Mouse (Mus musculus) brain, adult 2 months (tissue): ENCODE measurements around the gene Vax2.

ENCODE experiments used
- DNase-seq: peaks from one replicate; pipeline ENCODE4 v3.0.0; 2011; ENCODE audit warnings: low read depth, low spot score

Vax2 gene

GRCm38 (mm10) chr6:83711067-83711675 lies at the start of gene Vax2:
TSS of gene Vax2 (plus strand) at chr6:83711264.
- peak; percentile 9 for DNase-seq

- DNase-seq, result peak; percentile 8
These were observed 46.1 kb upstream of the Vax2 start for GRCm38 (mm10) chr6:83665009-83665408.

GRCm38 (mm10) chr6:83673395-83673794 lies 37.7 kb upstream of the Vax2 start:
- peak; percentile 84 for DNase-seq

- DNase-seq, result no peak
These were observed 33.3 kb upstream of the Vax2 start, which contains the start of gene Cd207 for GRCm38 (mm10) chr6:83677757-83678156. TSS of gene Cd207 (minus strand) at chr6:83677857.

- DNase-seq, result no peak
These were observed 21.7 kb upstream of the Vax2 start for GRCm38 (mm10) chr6:83689374-83689773.

GRCm38 (mm10) chr6:83690277-83690676 lies 20.8 kb upstream of the Vax2 start:
- peak; percentile 43 for DNase-seq

GRCm38 (mm10) chr6:83690936-83691335 lies 20.1 kb upstream of the Vax2 start:
- DNase-seq, result no peak

- no peak for DNase-seq
These were observed 18.1 kb upstream of the Vax2 start for GRCm38 (mm10) chr6:83692962-83693361.

GRCm38 (mm10) chr6:83693835-83694234 lies 17.2 kb upstream of the Vax2 start:
- peak; percentile 85 for DNase-seq

- DNase-seq, result no peak
These were observed 15.3 kb upstream of the Vax2 start for GRCm38 (mm10) chr6:83695731-83696130.

GRCm38 (mm10) chr6:83696684-83697083 lies 14.4 kb upstream of the Vax2 start:
- DNase-seq, result no peak

GRCm38 (mm10) chr6:83697932-83698331 lies 13.1 kb upstream of the Vax2 start:
- DNase-seq, result no peak

GRCm38 (mm10) chr6:83699971-83700370 lies 11.1 kb upstream of the Vax2 start:
- no peak for DNase-seq

- DNase-seq, result no peak
These were observed 10.1 kb upstream of the Vax2 start for GRCm38 (mm10) chr6:83701001-83701400.

GRCm38 (mm10) chr6:83702146-83702999 lies 8.7 kb upstream of the Vax2 start:
- DNase-seq, result no peak

GRCm38 (mm10) chr6:83703000-83703721 lies 7.9 kb upstream of the Vax2 start:
- DNase-seq, result no peak

- no peak for DNase-seq
These were observed 7.4 kb upstream of the Vax2 start for GRCm38 (mm10) chr6:83703722-83704078.

GRCm38 (mm10) chr6:83704294-83704693 lies 6.8 kb upstream of the Vax2 start:
- DNase-seq, result no peak

- DNase-seq, result no peak
These were observed 6.4 kb upstream of the Vax2 start for GRCm38 (mm10) chr6:83704701-83705100.

GRCm38 (mm10) chr6:83707738-83708510 lies 3.1 kb upstream of the Vax2 start:
- no peak for DNase-seq

GRCm38 (mm10) chr6:83710361-83711066 lies 550 bp upstream of the Vax2 start:
- no peak for DNase-seq
